Mouse (Mus musculus) mesoderm, embryonic 11.5 days (tissue): Measurements from ENCODE around the gene Ttc28.

Experiments used
- DNase-seq: peaks from one replicate; pipeline ENCODE4 v3.0.0-alpha.2; 2012; ENCODE audit warnings: low read depth, low spot score

Gene Ttc28

GRCm38 (mm10) chr5:111335939-111336691 is 456.5 kb downstream of the Ttc28 start:
- DNase-seq: no peak
